Mouse (Mus musculus) hindbrain, postnatal 0 days (tissue): Measurements from ENCODE around the gene Snurf. TPM values are rescaled to one million over a fixed set of nuclear protein-coding genes. Genes with fewer than 3 reads are reported as not detected.
A peak's percentile ranks its signal among the peaks of the same experiment; 100 is the strongest.

Experiments
- ATAC-seq: fragments of 200-750 bp; cut with Nextera tagmentation; 2 replicates; pipeline ENCODE4 v1.8.0; 2017; ENCODE audit warnings: mild to moderate bottlenecking, moderate TSS enrichment, moderate library complexity
- DNase-seq: peaks from one replicate; pipeline ENCODE4 v3.0.0-alpha.2; 2015; ENCODE audit warnings: low spot score
- H3K27ac ChIP-seq: fragments of 300-500 bp; sonication (generic); 2 replicates; pipeline ENCODE4 v1.5.1; 2014; ENCODE audit warnings: mild to moderate bottlenecking
- H3K27me3 ChIP-seq: fragments of 300-500 bp; sonication (generic); 2 replicates; pipeline ENCODE4 v1.6.1; 2014; ENCODE audit warnings: low read length, mixed read lengths; ENCODE audit not compliant: insufficient read depth
- H3K36me3 ChIP-seq: fragments of 300-500 bp; sonication (generic); 2 replicates; pipeline ENCODE4 v1.6.1; 2014; ENCODE audit warnings: low read length, mixed read lengths; ENCODE audit not compliant: insufficient read depth
- H3K4me1 ChIP-seq: fragments of 300-500 bp; sonication (generic); 2 replicates; pipeline ENCODE4 v1.6.1; 2014; ENCODE audit warnings: antibody characterized with exemption, low read length, mixed read lengths; ENCODE audit not compliant: insufficient read depth
- H3K4me2 ChIP-seq: fragments of 300-500 bp; sonication (generic); 2 replicates; pipeline ENCODE4 v1.6.1; 2014; ENCODE audit warnings: low read depth, mild to moderate bottlenecking, low read length, moderate library complexity, mixed read lengths
- H3K4me3 ChIP-seq: fragments of 300-500 bp; sonication (generic); 2 replicates; pipeline ENCODE4 v1.5.1; 2014; ENCODE audit warnings: low read length
- H3K9ac ChIP-seq: fragments of 300-500 bp; sonication (generic); replicated peaks from 2 replicates; pipeline ENCODE4 v1.6.1; 2014; ENCODE audit warnings: mild to moderate bottlenecking, low read length, moderate library complexity, mixed read lengths
- H3K9me3 ChIP-seq: fragments of 300-500 bp; sonication (generic); 2 replicates; pipeline ENCODE4 v1.6.1; 2016; ENCODE audit warnings: low read length, mixed read lengths
- CTCF ChIP-seq: IDR thresholded peaks from 2 replicates; pipeline ENCODE4 v1.5.1; 2016; ENCODE audit warnings: antibody characterized with exemption, control low read depth, low read depth
- WGBS: fragments of 180-500 bp; shearing (Covaris S2); extraction: QIAGEN DNeasy Blood & Tissue Kit; methylation state at CpG from one replicate; pipeline ENCODE4 v1.1.7; 2014; 5-methylcytosine and 5-hydroxymethylcytosine counted together
- polyA plus RNA-seq: library from polyadenylated mRNA; unstranded; fragments of >200 nt; fragmentation: Nextera tagmentation; extraction: Ambion mirVana; gene quantifications from 2 replicates; pipeline ENCODE4 v1.2.1, GENCODE M21; 2015
- total RNA-seq: library from RNA; depleted of rRNA; stranded (reverse); fragments of >200 nt; gene quantifications from 2 replicates; pipeline ENCODE4 v1.2.3, GENCODE M21; 2014; rRNA removed

Gene Snurf
- total and polyA plus RNA-seq, 2 experiments from 2014 or later: 730 TPM; not detected in 1

DNA sequence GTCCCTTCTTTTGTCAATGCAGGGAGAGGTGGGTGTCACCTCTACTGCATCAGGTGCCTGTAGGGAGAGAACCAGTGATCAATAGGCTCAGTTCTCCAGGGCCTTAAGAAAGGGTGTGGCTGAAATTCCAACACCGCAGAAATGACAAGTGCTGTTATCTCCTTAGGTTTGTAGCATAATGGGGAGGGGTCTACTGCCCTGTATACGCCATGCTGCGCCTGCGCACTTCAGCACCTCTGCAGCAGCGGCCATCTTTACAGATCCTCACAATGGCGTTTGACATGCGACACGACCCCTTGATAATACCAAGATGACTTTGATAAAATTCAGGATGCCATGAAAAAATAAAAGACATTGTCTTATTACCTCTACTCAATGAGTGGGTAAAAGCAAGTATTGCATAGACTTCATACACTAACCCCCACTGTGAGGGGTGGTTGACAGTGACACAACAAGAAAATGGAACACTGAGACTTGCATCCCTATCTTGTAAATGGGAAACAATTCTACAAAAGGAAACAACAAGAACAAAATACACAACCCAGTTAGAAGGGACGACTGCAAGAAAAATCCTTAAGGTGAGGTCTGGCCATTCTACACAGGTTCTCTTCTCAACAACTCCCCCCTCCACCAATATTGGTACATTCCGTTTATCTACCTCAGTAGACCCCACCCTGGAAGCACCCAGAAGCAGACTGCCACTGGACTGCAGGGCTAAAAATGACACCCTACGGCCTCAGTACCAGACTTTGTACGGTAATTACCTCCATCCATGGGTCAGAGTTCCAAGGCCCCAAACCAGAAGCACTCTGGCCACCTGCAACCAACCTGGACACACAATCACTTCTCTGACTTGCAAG is 1.6 kb downstream of the Snurf start:
- Histone ChIP-seq H3K4me2 (peak overlapping the region; percentile 46), H3K36me3 (no peaks in the 10 kb centered on the region), H3K9ac (peak overlapping the region; percentile 72), H3K27ac (peak overlapping the region; percentile 89), H3K4me3 (peak overlapping the region; percentile 58), H3K4me1 (no peaks in the 10 kb centered on the region), H3K9me3 (0 out of 2 replicates have a peak, but pooled peaks cover 8% of the 10 kb centered on the region), H3K27me3 (no peaks in the 10 kb centered on the region)
- peak; percentile 79 for ATAC-seq
- no peak for TF ChIP-seq CTCF
- peak; percentile 85 for DNase-seq
- WGBS: 49% methylated on average over 12 of the region's 12 CpGs

DNA sequence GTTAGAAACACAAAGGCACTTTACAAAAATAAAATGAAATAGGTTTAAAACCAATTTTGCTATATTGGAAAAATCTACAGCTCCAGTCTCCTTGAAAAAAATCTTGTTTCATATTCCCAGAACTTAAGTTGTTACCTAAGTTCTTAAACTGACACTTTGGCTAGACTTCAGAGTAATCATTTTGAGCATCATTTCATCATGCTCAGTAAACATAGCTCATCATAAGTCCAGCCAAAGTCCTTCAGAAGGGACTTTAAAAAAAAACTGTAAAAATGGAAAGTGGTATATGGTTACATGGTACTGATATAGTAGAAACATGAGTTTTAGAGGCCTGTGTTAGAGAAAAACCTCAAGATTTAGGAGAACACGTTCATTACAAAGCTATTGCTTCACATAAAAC is 26.2 kb downstream of the Snurf start:
- ATAC-seq (no peak), DNase-seq (no peak)
- Histone ChIP-seq H3K27ac (no peak overlapping the region), H3K36me3 (no peaks in the 10 kb centered on the region), H3K9ac (no peak overlapping the region), H3K4me1 (no peaks in the 10 kb centered on the region), H3K27me3 (no peaks in the 10 kb centered on the region), H3K4me2 (no peak overlapping the region), H3K4me3 (no peak overlapping the region), H3K9me3 (no peaks in the 10 kb centered on the region)
- no peak for TF ChIP-seq CTCF
- whole genome bisulfite sequencing: 77% methylated on average over 1 of the region's 1 CpGs

Other genes starting within 250 kb of the Snurf start
- 45.9 and 59.2 TPM in 2 replicates for gene Gm38393, start within 50 bp of the Snurf start, total RNA-seq
- 4.4 and 5.0 TPM in 2 replicates for gene Gm38393, start within 50 bp of the Snurf start, polyA plus RNA-seq
- gene Snrpn, start 135.2 kb upstream of the Snurf start, total RNA-seq: 484 and 529 TPM in 2 replicates
- 1,065 and 1,123 TPM in 2 replicates for gene Snrpn, start 135.2 kb upstream of the Snurf start, polyA plus RNA-seq